Mouse (Mus musculus) effector memory CD4-positive, alpha-beta T cell, adult 5 months (primary cell): ENCODE data around the gene Vmn1r163. TPM values are rescaled to one million over a fixed set of nuclear protein-coding genes. Genes with fewer than 3 reads are reported as not detected.

ENCODE experiments used
- polyA plus RNA-seq: library from polyadenylated mRNA; unstranded; fragments of 100-300 nt; shearing (Covaris generic); gene quantifications from one replicate; pipeline ENCODE4 v1.2.1, GENCODE M21; 2017

Gene Vmn1r163
- polyA plus RNA-seq, result not detected

DNA sequence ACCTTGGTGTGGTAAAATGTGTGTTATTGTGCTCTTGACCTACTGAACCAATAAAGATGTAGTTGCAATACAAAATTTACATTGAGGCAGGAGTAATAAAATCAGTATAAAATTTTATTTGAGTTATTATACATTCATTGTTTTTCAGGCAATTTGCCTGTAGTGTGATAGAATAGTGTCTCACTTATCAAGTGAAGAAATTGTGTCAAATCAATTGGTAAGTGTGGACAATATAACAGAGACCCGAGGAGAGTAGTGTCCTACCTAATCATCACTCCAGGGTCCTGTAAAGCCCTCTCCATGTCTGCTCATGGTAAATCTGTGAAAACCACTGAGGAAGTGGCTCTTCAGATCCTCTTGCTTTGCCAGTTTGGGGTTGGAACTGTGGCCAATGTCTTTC is at the start of gene Vmn1r163:
Vmn1r163 (plus strand) TSS at position 301 of the 400 bp plus-strand sequence.

DNA sequence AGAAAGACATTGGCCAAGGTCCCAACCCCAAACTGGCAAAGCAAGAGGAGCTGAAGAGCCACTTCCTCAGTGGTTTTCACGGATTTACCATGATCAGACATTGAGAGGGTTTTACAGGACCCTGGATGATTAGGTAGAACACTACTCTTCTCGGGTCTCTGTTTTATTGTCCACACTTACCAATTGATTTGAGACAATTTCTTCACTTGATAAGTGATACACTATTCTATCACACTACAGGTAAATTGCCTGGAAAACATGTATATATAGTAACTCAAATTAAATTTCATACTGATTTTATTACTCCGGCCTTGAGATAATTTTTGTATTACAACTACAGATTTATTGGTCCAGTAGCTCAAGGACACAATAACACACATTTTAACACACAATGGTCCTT is 35.5 kb upstream of the Vmn1r163 start, which contains the start of gene Gm4216:
Gm4216 (minus strand) TSS at position 101 of the 400 bp plus-strand sequence.

DNA sequence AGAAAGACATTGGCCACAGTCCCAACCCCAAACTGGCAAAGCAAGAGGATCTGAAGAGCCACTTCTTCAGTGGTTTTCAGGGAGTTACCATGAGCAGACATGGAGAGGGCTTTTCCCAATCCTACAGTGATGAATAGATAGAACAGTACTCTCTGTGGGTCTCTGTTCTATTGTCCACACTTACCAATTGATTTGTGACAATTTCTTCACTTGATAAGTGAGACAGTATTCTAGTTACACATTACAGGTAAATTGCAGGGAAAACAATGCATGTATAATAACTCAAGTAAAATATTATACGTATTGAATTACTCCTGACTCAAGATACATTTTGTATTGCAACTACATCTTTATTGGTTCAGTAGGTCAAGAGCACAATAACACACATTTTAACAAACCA is 12.0 kb downstream of the Vmn1r163 start, which contains the start of gene Gm8720:
Gm8720 (minus strand) TSS at position 101 of the 400 bp plus-strand sequence.

Other genes starting within 250 kb of the Vmn1r163 start
- not detected for gene Vmn1r159, start 211.9 kb upstream of the Vmn1r163 start, polyA plus RNA-seq
- not detected for gene Vmn1r160, start 184.3 kb upstream of the Vmn1r163 start, polyA plus RNA-seq
- not detected for gene Gm4214, start 70.9 kb upstream of the Vmn1r163 start, polyA plus RNA-seq
- not detected for gene Gm4216, start 35.6 kb upstream of the Vmn1r163 start, polyA plus RNA-seq
- not detected for gene Gm8720, start 11.9 kb downstream of the Vmn1r163 start, polyA plus RNA-seq
- gene Gm10662, start 88.9 kb downstream of the Vmn1r163 start, polyA plus RNA-seq, result not detected
- not detected for gene Vmn1r165, start 161.8 kb downstream of the Vmn1r163 start, polyA plus RNA-seq
- gene Vmn1r166, start 196.1 kb downstream of the Vmn1r163 start, polyA plus RNA-seq, result not detected
- 0.40 TPM for gene Gm6902, start 223.4 kb downstream of the Vmn1r163 start, polyA plus RNA-seq
- gene Nlrp4e, start 245.7 kb downstream of the Vmn1r163 start, polyA plus RNA-seq, result not detected